Mouse (Mus musculus): ENCODE results near the gene Tpr. TPM values are rescaled to one million over a fixed set of nuclear protein-coding genes. Genes with fewer than 3 reads are reported as not detected.

Gene Tpr
- total and polyA plus RNA-seq, 3 experiments, result 213 to 382 (median 229) TPM

DNA sequence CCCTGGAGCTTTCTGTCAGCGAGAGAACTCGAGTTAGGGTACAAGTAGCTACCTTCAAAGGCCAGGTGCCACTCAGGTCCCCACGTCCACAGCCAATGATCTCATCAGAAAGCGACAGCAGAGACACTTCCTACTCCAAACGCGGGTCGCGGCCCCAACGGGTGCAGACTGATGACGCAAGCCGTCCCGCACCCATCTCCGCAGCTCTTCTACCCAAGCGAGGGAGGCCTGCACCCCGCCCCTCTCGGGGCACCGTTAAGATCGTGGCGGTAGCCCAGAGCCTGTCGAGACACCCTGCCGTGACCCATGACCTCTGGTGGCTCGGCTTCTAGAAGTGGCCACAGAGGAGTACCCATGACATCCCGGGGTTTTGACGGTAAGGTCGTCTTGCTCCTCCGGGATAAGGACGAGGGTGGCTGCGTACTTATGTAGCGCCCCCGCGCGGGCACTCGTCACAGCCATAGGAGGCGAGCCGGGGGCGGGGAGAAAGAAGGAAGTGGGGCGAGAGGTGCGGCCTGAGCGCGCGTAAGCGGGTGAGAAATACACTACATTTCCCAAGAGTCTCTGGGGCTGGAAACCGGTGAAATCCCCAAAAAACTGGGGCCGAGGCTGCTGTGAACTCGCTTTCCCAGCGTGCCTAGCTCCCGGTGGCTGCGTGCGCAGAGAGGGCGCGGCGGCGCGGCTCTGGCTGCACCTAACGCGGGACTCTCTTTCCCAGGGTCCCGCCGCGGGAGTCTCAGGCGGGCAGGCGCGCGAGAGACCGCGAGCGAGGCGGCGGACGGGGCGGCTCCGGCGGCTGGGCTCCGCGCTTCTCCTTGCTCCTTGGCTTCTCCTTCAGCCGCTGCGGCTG lies at the start of gene Tpr, which contains the start of gene Odr4 (continued):
- peak; percentile 91 for TF ChIP-seq NELFE (IDR thresholded peaks at IDR 0.05; ENCODE audit: low read depth, low read length)
- no peak for TF ChIP-seq EP300 (IDR thresholded peaks at IDR 0.05; ENCODE audit: low read depth in 1 of 2, low read length in 2 of 2)
- peak; percentile 63; the same call in 1 of the 2 replicates for TF ChIP-seq ZNF384 (IDR thresholded peaks at IDR 0.05; ENCODE audit: low read depth, low read length)
- TF ChIP-seq MAX (IDR thresholded peaks at IDR 0.05; ENCODE audit: low read length), result peak; percentile 82
- peak; percentile 35 to 83 (median 71); a peak in 5 of 6 replicates for TF ChIP-seq CTCF (IDR thresholded peaks at IDR 0.05 in 2 of 3, conservative IDR thresholded peaks at IDR 0.05 in 1 of 3; ENCODE audit: control insufficient read depth in 1 of 3, insufficient read depth in 1 of 3, low read depth in 2 of 3, low read length in 3 of 3, poor library complexity in 1 of 3, severe bottlenecking in 1 of 3)

DNA sequence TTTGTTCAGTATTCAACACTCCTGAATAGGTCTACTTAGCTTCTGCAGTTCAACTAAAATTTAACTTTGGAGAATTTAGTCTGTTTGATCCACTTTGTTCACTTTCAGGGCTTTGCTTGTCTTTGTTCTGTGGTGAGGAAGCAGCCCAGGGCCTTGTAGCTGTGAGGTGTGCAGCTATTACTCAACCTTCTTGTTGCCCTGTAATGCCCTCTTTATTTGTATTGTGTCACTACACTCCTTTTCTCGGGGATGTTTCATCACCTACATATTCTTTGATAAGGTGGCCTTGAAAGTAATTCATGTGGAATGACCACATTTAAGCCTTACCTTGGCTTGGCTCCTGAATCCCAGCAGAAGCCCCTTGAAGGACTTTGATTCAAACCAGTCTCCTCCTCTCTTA lies 31.8 kb upstream of the Tpr start:
- no peak overlapping the region for H3K4me3 ChIP-seq (ENCODE audit: control insufficient read depth in 1 of 2, insufficient read depth in 1 of 2, low read depth in 2 of 2, low read length in 2 of 2)
- H3K27ac ChIP-seq (ENCODE audit: control insufficient read depth, low read depth, low read length), result no peak overlapping the region
- peaks cover 0 to 8% of the 10 kb centered on the region in 2 experiments; a peak in 2 of 4 replicates for H3K36me3 ChIP-seq (ENCODE audit: control insufficient read depth in 1 of 2, insufficient read depth in 2 of 2, low read length in 2 of 2)
- no peak for TF ChIP-seq JUND (IDR thresholded peaks at IDR 0.05; ENCODE audit: low read depth, low read length)
- no peaks in the 10 kb centered on the region for H3K4me1 ChIP-seq (ENCODE audit: control insufficient read depth in 1 of 2, insufficient read depth in 2 of 2, low read length in 2 of 2)
- H3K9me3 ChIP-seq (replicated peaks; ENCODE audit: insufficient read depth, low read length), result no peaks in the 10 kb centered on the region
- no peak overlapping the region for H3K9ac ChIP-seq (ENCODE audit: control insufficient read depth, low read depth, low read length, poor library complexity, severe bottlenecking)
- no peak for DNase-seq (ENCODE audit: low read depth, low spot score)
- no peaks in the 10 kb centered on the region for H3K27me3 ChIP-seq (ENCODE audit: control insufficient read depth in 1 of 2, insufficient read depth in 2 of 2, low read length in 2 of 2)
- no peaks in the 10 kb centered on the region for H3K79me2 ChIP-seq (ENCODE audit: control insufficient read depth, insufficient read depth, low read length, poor library complexity)

GRCm38 (mm10) chr1:150372895-150373294 lies 19.7 kb upstream of the Tpr start:
- H3K9ac ChIP-seq (ENCODE audit: control insufficient read depth, low read depth, low read length, poor library complexity, severe bottlenecking), result no peak overlapping the region
- TF ChIP-seq CTCF (IDR thresholded peaks at IDR 0.05 in 2 of 3, conservative IDR thresholded peaks at IDR 0.05 in 1 of 3; ENCODE audit: control insufficient read depth in 1 of 3, insufficient read depth in 1 of 3, low read depth in 2 of 3, low read length in 3 of 3, poor library complexity in 1 of 3, severe bottlenecking in 1 of 3) (peak; percentile 8 to 74 (median 64); a peak in 4 of 6 replicates), SMC3 (IDR thresholded peaks at IDR 0.05; ENCODE audit: low read depth, low read length) (peak; percentile 55), NRF1 (IDR thresholded peaks at IDR 0.05; ENCODE audit: insufficient read depth, low read depth, low read length, poor library complexity, severe bottlenecking) (no peak), ZC3H11A (IDR thresholded peaks at IDR 0.05; ENCODE audit: low read depth, low read length) (peak; percentile 20; the same call in 1 of the 2 replicates), E2F4 (IDR thresholded peaks at IDR 0.05; ENCODE audit: borderline replicate concordance, low read depth, low read length) (no peak), RAD21 (IDR thresholded peaks at IDR 0.05; ENCODE audit: low read depth, low read length) (peak; percentile 75), ETS1 (IDR thresholded peaks at IDR 0.05; ENCODE audit: low read depth, low read length) (no peak)
- H3K36me3 ChIP-seq (ENCODE audit: control insufficient read depth in 1 of 2, insufficient read depth in 2 of 2, low read length in 2 of 2), result no peaks in the 10 kb centered on the region; a peak in 3 of 4 replicates

More at GRCm38 (mm10) chr1:150372895-150373294, 19.7 kb upstream of the Tpr start:
- no peaks in the 10 kb centered on the region for H3K9me3 ChIP-seq (replicated peaks; ENCODE audit: insufficient read depth, low read length)
- no peak overlapping the region for H3K4me3 ChIP-seq (ENCODE audit: control insufficient read depth in 1 of 2, insufficient read depth in 1 of 2, low read depth in 2 of 2, low read length in 2 of 2)
- no peak overlapping the region for H3K27ac ChIP-seq (ENCODE audit: control insufficient read depth, low read depth, low read length)
- H3K27me3 ChIP-seq (ENCODE audit: control insufficient read depth in 1 of 2, insufficient read depth in 2 of 2, low read length in 2 of 2), result no peaks in the 10 kb centered on the region
- peak; percentile 53 for DNase-seq (ENCODE audit: low read depth, low spot score)
- no peaks in the 10 kb centered on the region for H3K4me1 ChIP-seq (ENCODE audit: control insufficient read depth in 1 of 2, insufficient read depth in 2 of 2, low read length in 2 of 2)
- H3K79me2 ChIP-seq (ENCODE audit: control insufficient read depth, insufficient read depth, low read length, poor library complexity), result no peaks in the 10 kb centered on the region
